Mouse (Mus musculus): Measurements from ENCODE around the gene Gm36028.

DNA sequence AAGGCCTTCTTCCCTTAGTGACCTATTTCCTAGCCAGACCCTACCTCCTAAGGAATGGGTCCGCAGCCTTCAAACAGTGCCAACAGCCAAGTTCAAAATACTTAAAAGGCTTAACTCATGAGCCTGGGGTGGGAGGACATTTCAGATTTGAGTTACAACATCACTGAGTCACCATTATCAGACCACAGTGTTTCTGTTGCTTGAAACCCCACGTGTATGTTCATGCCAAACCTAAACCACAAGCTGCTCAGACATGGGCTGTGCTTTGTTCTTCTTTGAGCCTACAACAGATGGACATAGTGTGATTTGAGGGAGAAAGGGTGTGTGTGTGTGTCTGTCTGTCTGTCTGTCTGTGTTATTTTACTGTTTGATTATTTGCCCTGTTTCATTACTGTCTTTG is 59.8 kb downstream of the Gm36028 start:
- TF ChIP-seq POLR2A (IDR thresholded peaks at IDR 0.05; ENCODE audit: extremely low read depth, insufficient read depth, low read length) (no peak), CTCF (IDR thresholded peaks at IDR 0.05; ENCODE audit: low read depth, low read length) (no peak)

Measured in liver, adult 2 months (tissue).